Mouse (Mus musculus): Measurements from ENCODE around the gene Ccdc88c.

The Ccdc88c gene

DNA sequence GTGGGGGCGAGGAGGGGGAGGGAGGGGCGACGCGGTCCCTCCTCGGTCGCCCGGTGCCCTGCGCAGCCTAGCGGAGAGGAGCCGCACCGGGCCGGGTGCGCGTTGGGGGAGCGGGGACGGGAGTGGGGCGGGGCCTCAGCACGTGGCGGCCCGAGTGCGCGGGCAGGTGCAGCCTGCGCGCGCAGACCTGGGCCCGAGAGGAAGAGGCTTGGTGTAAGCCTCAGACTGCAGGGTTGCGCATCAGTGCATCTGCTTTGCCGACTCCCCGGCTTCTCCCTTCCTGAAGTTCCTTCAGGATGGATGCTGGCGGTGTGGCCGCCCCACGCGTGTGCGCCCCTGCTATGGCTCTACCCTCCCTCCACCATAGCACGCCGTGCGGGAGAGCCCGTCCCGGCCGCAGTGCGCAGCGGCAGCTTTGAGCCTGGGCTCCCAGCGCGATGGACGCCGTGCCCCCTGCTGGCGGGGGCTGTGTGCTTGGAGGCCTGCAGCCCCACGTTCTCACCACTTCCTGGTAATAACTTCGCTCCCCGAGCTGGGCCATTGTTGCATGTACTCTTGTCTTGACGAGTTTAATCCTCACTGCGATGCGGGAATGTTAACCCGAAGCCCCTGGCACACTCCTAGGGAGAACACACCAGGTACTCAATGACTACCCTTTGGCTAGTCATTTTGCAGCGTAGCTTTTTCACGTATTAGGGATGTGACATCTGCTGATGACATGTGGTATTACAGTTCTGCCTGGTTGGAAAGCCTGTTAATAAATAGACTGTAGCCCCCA is at the start of gene Ccdc88c:
TSS of gene Ccdc88c (minus strand) at position 103 of the 778 bp plus-strand sequence.
- DNase-seq, result peak; percentile 98

DNA sequence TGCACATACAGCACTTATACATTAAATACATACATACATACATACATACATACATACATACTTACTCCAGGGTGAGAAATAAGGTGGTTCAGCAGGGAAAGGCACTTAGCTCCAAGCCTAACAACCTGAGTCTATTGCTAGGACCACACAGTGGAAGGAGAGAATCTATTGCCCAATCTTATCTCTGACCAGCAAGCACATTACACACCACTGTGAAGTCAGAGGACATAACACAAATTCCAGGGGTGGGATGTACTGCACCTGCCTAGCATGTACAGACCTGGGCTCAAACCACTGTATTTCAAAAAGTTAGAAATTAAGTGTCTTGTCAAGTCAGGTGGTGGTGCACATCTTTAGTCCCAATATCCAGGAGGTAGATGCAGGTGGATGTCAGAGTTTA is 49.1 kb upstream of the Ccdc88c start:
- DNase-seq, result peak; percentile 27

DNA sequence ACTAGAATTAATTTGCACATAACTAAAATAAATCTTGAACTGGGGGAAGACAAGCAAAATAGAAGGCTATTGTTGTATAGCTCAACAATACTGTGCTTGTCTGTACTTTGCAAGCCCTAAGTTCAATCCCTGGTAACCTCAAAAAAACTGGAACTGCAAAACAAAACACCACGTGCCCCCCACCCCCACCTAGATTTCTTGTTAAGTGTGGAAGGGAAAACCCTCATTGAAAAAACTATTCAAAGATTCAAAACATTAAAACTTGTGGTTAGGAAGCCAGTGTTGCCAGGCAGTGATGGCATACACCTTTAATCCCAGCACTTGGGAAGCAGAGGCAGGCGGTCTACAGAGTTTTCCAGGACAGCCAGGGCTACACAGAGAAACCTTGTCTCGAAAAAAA is 46.6 kb upstream of the Ccdc88c start:
- DNase-seq, result no peak

DNA sequence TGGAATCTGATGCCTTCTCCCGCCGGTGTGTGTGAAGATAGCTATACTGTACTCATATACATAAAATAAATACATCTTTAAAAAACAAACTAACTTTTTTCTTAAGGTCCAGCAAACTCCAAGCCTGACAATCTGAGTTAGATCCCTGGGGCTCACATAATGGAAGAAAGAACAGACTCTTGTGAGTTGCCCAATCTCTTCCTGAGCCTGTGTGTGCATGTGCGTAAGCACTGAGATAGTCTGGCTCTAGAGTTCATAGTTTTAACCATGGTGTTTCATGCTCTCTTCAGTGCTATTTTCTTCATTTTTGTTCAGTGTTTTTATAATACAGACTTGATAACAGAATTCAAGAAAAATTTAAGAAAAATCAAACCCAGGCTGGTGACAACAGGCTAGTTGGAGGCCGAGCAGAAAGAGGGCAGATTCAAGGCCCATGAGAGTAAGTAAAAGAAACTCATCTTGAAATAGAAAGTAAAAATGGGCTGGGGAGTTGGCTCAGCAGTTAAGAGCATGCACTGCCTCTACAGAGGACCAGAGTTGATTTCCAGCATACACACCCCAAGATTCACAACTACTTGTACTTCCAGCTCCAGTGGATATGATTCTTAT is 46.1 kb upstream of the Ccdc88c start:
- peak; percentile 84 for DNase-seq

DNA sequence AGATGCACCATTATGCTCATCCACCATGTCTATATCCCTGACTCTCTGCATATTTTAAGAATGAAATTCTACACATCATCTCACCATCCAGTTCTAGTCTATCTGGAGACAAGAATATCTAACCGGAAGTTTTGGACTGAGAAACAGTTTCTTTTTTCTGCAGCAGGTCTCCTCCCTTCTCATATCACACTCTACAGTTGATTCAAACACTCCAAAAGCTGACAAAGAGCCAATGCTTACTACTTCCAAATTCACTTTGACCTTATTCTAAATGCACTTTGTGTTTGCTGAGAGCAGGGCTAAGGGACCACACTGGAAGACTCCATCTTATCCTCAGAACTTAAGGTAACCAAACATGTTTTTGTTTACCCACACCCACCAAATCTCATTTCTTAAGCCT is 41.0 kb upstream of the Ccdc88c start:
- no peak for DNase-seq

DNA sequence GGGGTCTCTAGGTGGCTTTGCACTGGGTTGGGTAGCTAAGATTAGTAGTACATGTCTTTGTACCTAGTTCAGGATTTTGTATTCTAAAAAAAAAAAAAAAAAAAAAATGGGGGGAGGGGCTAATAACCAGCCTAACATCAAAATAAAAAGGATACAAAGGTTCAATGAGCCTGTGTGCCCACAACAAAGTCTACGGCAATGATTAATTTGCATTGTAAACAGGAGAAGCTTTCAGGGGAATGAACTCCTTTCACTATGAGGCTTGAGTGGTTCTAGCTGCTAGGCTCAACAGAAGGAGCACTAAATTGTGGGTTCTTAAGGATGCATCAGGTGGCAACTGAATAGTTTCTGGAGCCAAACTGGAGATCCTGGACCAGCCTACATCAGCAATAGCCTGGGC is 37.5 kb upstream of the Ccdc88c start:
- DNase-seq, result no peak

DNA sequence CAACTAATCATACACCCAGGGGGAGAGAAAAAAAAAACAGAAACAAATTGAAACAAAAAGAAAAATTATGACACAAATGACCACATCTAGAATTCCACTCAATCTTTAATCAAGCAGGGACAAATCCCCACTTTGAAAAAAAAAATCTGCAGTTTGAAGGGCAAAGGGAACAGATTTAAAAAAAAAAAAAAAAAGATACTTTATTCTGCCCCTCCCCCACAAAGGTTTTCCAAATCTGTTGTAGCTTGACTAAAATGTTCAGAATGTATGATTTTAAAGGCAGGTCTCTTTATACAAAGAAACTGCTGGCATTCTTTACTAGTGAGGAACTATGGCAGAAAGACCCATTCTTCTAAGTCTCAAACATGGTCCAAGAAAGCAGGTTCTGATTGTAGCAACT is 11.1 kb upstream of the Ccdc88c start:
- no peak for DNase-seq

DNA sequence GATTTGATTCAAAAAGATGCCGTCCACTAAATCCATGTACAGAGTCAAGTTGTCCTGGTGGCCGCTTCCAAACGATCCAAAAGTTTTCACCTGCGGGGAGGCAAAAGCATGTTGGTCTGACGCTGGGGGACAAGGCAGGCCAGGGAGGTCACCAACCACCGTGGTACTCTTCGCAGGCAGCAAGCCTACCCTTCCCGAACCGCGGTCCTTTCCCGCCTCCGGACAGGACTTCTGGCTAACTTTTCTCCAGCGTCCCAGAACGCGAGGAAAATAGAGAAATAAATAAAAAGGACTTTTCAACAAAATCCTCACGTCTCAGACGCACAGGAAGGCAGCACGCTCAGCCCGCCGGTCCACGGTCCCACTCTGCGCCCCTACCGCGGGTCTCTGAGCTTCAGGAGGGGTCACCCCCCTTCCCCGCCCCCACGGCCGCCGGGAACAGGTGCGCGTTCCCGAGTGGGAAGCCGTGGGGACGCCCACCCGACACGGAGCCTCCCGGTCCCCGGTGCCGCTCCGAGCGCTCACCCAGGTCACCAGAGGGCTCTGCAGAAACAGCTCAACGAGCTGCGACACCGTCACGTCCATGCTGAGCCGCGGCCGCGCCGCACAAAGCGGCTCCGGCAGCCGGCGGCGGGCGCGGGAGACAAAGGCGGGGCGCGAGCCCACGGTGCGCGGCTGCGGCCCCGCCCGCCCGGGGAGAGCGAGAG is 456 bp downstream of the Ccdc88c start:
- DNase-seq, result peak; percentile 87

DNA sequence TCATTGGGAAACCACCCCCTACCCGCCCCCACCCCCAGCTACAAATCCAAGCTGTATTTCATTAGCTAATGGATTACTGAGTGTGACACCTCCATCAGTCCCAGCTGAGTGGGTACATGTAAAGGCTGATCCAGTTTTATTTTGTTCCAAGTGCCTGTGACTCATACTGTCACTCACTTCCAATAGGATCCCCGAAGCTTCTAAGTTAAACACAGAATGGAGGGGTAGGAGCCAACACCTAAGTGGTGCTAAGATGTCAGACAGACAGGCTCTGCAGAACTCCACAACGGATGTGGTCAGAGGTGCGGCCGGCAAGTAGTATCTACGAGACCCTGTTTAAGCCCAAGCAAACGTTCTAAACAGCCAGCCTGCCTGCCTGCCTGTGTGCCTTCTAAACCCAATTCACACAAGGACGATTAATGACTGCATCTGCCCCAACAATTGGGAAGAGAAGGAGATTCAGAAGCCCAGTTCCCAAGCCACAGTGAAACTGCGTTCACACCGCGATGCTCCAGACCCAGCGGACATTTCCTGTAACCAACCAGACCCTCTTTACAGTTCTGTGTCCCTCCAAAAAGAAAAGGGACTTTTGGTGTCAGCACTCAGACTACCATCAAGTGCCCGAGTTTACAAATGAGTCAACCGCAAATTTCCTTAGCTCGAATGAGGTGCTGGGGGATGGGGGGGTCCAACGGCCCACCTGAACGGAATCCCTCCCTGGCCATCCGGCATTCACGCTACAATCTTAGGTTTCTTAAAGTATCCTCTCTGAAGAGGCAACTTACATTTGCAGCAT is 1.2 kb downstream of the Ccdc88c start:
- peak; percentile 90 for DNase-seq

DNA sequence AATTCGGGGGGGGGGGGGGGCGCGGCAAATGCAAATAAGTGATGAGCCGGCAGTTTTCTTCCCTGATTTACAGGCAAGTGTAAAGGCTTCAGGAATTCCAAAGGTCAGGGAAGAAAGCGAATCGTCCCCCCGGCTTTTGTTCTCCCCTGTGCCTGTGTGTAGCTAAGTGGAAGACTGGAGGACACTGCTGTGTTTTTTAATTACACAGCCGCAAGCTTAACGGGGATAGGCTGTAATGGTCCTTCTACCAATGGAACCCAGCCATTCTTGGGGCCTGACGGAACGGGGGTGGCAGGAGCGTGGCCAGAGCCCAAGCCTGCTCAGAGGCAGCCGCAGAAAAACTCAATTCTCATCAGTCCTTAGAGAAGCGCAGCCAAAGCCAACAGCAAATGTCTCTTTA is 1.9 kb downstream of the Ccdc88c start:
- DNase-seq, result peak; percentile 88

DNA sequence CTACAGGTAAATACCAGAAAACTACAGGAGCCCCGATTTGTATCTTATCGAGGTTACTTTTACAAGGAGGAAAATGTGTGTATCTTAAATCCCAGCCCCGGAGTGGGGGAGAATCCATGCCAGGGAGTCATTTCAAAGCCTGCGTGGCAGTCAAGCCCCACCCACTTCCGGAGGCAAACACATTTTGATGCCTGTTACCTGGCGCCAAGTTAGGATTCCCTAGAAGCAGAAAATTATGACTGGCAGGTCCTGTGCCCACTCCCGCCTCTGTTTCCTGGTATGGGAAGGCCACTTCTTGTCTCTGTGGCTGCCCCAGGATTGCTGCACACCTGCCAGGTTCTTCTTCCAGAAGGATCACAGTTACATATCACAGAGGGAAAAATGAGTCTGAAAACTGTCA is 2.3 kb downstream of the Ccdc88c start:
- DNase-seq, result peak; percentile 93

DNA sequence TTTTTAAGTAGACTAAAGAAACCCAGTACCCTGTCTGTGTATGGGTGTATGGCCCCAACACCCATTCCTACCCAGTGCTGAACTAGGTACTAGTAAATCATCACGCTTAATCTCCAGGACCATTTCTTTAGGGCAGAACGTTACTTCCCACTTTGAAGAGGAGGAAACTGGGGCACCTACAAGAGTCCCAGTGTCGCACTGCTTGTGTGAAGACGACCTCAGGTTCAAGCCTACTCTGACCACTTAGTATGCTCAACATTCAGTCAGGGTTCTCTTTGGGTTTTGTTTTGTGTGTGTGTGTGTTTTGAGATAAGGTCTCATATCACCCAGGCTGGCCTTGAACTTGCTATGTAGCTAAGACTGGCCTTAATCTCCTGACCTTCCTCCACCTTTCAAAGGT is 2.8 kb downstream of the Ccdc88c start:
- DNase-seq, result peak; percentile 80

DNA sequence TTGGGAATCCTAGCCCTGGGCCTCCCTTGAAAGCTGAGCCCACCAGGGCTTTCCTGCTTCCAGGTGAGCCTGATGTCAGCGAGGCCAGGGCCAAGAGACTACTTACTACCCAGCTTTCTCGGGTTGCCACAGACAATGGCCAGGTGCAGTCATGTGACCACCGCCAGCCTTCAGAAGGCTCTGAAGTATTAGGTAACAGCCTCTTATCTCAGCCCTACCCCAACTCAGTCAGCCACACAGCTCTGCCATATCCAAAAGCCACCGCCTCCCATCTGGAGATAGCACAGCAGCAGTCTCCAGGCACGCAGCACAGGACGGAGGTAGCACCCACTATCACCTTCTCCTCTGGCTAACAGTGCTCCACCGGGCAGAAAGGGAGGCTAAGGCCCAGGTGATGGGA is 3.5 kb downstream of the Ccdc88c start:
- peak; percentile 85 for DNase-seq

DNA sequence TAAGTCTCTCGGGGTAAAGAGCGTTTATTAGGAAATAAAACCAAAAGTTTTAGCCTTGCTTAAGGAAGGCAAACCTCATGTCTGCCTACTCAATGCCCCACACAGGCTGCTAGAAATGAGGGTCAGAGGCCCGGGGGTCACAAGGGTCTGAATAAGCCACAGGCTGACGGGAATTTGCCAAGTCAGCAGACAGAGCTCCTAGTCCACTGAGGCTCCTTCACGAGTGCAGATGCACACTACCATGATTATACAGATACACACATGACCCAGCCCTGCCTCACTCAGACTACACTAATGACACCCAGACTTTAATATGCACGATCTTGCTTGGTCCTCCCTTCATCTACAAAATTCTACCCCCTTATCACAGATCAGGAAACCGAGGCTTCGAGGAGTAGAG is 4.0 kb downstream of the Ccdc88c start:
- DNase-seq, result no peak

DNA sequence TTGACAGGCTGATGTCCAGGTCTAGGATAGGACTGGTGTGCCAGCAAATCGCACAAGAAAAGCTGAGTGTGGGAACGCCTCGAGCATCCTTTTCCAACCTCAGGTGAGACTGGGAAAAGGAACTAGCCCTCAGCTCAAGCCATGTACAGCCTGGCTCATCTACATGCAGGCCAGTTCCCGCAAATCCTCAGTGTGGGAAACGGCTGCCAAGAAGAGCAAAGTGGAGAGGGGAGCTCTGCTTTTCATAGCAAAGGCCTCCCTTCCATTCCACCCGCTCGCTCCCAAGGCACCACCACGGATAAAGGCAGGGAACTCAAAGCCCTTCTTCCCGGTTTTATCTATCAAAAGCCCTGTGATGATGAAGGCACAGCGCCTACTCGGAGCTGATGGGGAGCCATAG is 5.7 kb downstream of the Ccdc88c start:
- peak; percentile 82 for DNase-seq

DNA sequence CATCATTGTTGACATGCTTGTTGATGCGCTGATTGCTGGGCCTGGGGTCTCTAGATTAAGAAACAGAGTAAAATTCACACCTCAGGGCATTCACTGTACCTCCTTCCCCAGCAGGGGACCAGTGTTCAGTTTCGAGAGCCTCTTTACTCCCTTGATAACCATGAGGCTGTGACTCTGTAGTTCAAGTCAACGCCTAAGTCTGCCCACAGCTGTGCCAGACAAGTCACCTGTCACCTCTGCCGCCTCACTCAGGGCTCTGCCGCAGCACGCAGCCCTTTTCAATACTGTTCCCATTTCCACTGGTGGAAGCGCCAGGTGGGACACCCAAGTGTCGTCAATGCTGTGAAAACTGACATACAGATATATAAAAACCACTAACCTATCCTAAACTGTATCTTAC is 6.5 kb downstream of the Ccdc88c start:
- peak; percentile 85 for DNase-seq

DNA sequence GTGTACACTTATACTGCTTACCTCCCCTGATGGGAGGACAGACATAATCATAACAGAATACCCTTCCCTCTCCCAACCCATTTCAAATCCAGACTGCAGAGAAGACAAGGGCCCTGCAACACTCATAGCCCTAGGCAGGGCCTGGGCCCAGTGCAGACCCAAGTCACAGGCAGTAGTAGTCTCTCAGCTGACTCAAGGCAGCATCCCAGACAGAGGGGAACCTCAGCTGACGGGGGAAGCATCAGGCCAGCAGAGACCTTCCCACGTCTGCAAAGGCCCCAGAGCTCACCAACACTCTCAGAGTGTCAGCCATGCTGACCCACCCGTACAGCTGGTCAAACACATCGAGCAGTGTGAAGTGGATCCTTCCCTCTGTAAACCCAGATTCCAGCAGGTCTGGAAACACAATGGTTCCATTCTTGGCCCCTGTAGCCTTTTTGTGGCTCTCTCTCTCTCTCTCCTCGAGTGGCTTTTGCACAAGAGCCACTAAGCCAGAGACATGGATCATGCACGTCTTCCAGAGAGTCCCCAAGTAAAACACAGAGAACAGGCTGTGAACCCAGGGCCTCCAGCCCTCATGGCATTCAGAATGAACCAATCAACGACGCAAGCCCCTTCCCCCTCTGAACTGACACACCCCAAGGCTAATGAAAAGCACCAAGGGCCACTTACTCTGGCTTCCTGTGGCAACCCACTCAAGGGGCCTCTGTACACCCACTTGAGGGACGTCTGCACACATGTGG is 7.2 kb downstream of the Ccdc88c start:
- DNase-seq, result peak; percentile 60

DNA sequence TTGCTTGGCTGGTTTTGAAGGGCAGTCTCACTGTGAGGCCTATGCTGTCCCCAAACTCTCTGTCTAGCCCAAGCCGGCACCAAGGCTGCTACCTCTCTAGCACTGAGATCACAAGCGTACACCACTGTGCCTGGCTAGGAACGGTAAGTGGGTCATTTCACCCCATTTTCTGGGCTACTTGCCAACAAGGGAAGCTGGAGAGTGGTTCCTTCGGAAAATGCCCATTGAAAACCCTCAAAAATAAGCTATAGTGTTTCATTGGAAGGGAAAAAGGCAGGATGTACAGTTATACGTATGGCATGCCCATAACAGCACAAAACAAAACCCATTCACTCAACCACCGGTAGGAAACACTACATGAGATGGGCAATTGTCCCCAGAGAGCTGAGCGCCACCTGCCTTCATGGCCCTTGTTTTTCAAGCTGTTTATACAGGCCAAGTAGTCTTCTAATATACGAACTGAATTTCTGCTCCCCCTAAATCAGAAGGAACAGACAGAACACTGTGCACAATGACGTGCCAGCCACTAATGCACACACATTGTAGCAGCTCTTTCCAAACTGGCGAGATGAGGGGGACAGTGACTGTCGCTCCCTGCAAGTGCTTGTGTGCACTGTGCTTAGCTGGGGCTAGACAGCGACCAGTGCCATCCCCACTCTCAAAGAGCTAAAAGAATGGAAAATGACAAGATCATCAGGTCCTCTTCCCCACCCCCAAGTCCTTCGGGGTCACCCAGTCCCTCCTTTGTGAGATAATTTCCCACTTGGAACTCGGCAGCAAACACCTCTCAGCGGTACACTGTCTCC is 8.4 kb downstream of the Ccdc88c start:
- DNase-seq, result peak; percentile 85

DNA sequence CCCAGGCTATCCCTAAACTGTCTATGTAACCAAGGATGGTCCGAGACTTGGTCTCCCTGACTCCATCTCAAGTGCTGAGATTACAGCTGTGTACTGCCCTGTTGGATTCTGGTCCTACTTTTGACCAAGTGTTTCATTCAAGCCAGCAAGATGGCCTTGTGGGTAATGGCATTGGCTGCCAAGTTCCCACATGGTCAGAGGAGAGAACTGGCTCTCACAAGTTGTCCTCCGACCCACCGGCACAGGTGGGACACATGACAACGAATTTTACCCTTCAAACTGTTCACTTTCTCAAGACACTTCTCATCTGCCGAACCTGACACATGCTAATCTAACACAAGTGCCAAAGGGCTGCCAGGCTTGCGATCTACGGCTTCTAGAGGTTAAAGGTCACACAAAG is 9.4 kb downstream of the Ccdc88c start:
- peak; percentile 83 for DNase-seq

DNA sequence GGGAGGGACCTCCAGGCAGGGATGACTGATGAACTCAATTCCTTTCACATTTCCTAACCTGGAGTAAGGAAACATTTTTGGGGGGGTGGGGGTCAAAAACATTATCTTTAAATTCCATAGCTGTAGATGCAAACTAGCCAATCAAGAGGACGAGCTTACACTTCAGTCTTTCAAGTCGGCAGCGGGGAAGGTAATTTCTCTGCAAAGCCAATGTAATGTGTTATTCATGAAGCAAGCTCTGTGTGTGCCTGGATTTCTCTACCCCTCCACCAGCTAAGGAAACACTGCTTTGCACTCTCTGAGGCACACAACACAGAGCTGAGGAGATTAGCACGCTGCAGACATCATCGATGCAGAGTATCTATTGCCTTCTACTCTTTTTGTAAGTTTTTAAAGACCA is 9.8 kb downstream of the Ccdc88c start:
- no peak for DNase-seq

DNA sequence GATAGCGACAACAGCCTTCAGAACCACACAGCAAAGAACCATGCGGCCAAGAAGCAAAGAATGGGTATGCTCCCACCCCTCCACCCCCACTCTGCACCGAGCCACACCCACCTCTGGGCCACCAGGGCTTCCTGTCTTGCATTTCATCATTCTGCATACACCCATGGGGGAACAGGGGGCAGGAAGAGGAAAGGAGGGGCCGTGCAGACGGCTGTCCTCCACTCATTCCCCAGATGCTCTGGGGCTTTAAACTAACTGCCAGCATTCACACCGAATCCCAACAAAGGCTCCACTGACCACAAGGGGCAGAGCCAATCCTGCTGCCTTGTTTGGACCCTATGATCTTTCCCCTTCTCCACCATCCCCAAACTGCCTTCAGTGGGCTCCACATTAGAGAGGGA is 10.9 kb downstream of the Ccdc88c start:
- DNase-seq, result peak; percentile 98

Data from heart, adult 11 months (tissue).